Mouse (Mus musculus): ENCODE measurements at regions not wholly inside any gene's neighbourhood (a gene's known extent, or its start where the extent isn't known, plus 50 kb on each side); places are given as distances from the start of the nearest gene placed in this dataset.
A peak's percentile ranks its signal among the peaks of the same experiment; 100 is the strongest.

DNA sequence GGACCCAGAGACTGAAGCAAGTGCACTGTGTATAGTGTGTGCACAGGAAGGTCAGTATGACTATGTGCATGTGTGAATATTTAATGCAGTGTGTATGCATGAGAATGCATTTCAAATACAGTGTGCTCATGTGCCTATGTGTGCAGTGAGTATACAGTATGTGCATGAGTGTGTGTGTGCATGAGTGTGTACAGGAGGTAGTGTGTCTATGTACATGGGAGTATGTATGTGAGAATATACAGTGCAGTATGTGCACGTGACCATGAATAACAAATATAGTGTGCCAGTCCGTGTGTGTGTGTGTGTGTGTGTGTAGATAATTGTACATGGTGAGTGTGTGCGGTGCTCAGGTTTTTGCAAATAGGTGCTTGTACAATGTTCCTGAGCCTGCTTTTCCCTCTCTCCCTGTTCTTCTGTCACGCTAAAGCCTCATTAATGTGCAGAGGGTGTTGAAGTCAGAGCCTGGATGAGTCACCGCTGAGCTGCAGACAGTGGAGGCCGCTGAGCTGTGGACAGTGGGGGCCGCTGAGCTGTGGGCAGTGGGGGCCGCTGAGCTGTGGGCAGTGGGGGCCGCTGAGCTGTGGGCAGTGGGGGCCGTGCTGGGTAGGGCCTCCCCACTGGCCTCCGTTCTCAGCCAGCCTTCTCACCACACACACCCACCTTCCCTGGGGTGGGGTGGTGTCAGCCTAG lies 50.8 kb upstream of the Stx16 start:
- intact Hi-C loops (cut with DNase I), result no loop called here
- no peak overlapping the region for H3K4me3 ChIP-seq
- DNase-seq, result peak; percentile 26
- no peak for TF ChIP-seq CTCF (IDR thresholded peaks at IDR 0.05)
- no peak overlapping the region for H3K27ac ChIP-seq
